Mouse (Mus musculus): Measurements from ENCODE around the gene Pcbp4.

DNA sequence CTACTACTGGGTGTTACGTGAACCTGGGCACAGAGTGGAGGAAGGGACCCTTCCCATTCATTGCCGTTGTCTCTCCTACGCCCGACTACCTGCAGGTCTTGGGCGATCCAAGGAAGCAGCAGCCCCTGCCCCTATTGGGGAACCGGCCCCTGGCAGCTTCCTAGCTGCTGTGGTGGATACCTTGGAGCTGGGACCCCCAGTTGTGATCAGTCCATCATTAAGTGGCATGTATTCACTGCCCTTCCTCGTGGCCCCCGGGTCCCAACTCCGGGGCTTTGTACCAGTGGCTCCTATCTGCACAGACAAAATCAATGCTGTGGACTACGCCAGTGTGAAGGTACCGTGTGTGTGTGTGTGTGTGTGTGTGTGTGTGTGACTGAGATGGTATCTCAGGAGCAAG, 1.8 kb upstream of the Pcbp4 start:
- TF ChIP-seq CTCF (IDR thresholded peaks at IDR 0.05; ENCODE audit: borderline replicate concordance, control insufficient read depth, extremely low read depth, insufficient read depth, low read length, poor library complexity) (no peak), POLR2A (IDR thresholded peaks at IDR 0.05; ENCODE audit: control insufficient read depth, extremely low read depth, insufficient read depth, low read length, poor library complexity) (no peak)

Measured in thymus, adult 2 months (tissue).